Mouse (Mus musculus) heart, embryonic 13.5 days (tissue): ENCODE measurements around the gene Pomt2. TPM values are rescaled to one million over a fixed set of nuclear protein-coding genes. Genes with fewer than 3 reads are reported as not detected.

Experiments used
- ATAC-seq: fragments of 200-750 bp; cut with Nextera tagmentation; 2 replicates; pipeline ENCODE4 v1.8.0; 2017; ENCODE audit warnings: moderate TSS enrichment; ENCODE audit not compliant: insufficient number of reproducible peaks, low FRiP score, low TSS enrichment; ENCODE audit errors: extremely low read depth
- H3K27ac ChIP-seq: fragments of 300-500 bp; sonication (generic); replicated peaks from 2 replicates; pipeline ENCODE4 v1.5.1; 2015; ENCODE audit warnings: moderate library complexity, mild to moderate bottlenecking, inconsistent platforms
- H3K27me3 ChIP-seq: fragments of 300-500 bp; sonication (generic); replicated peaks from 2 replicates; pipeline ENCODE4 v1.6.1; 2015; ENCODE audit warnings: mild to moderate bottlenecking, inconsistent platforms
- H3K36me3 ChIP-seq: fragments of 300-500 bp; sonication (generic); 2 replicates; pipeline ENCODE4 v1.6.1; 2015; ENCODE audit warnings: mild to moderate bottlenecking, inconsistent platforms
- H3K4me1 ChIP-seq: fragments of 300-500 bp; sonication (generic); 2 replicates; pipeline ENCODE4 v1.6.1; 2015; ENCODE audit warnings: inconsistent platforms
- H3K4me2 ChIP-seq: fragments of 300-500 bp; sonication (generic); 2 replicates; pipeline ENCODE4 v1.6.1; 2015; ENCODE audit warnings: inconsistent platforms, mild to moderate bottlenecking, moderate library complexity
- H3K4me3 ChIP-seq: fragments of 300-500 bp; sonication (generic); 2 replicates; pipeline ENCODE4 v1.5.1; 2015; ENCODE audit warnings: moderate library complexity, mild to moderate bottlenecking, inconsistent platforms
- H3K9ac ChIP-seq: fragments of 300-500 bp; sonication (generic); 2 replicates; pipeline ENCODE4 v1.6.1; 2015; ENCODE audit warnings: inconsistent platforms, mild to moderate bottlenecking, moderate library complexity
- H3K9me3 ChIP-seq: fragments of 300-500 bp; sonication (generic); 2 replicates; pipeline ENCODE4 v1.6.1; 2016; ENCODE audit warnings: inconsistent platforms
- WGBS: fragments of 180-500 bp; shearing (Covaris S2); methylation state at CpG from one replicate; pipeline ENCODE4 v1.1.7; 2015; ENCODE audit warnings: mixed read lengths; 5-methylcytosine and 5-hydroxymethylcytosine counted together
- polyA plus RNA-seq: library from polyadenylated mRNA; unstranded; fragments of >200 nt; fragmentation: Nextera tagmentation; extraction: Ambion mirVana; gene quantifications from 2 replicates; pipeline ENCODE4 v1.2.1, GENCODE M21; 2015

The Pomt2 gene
- polyA plus RNA-seq, 1 experiment from 2014 or later, result 11.9 TPM

DNA sequence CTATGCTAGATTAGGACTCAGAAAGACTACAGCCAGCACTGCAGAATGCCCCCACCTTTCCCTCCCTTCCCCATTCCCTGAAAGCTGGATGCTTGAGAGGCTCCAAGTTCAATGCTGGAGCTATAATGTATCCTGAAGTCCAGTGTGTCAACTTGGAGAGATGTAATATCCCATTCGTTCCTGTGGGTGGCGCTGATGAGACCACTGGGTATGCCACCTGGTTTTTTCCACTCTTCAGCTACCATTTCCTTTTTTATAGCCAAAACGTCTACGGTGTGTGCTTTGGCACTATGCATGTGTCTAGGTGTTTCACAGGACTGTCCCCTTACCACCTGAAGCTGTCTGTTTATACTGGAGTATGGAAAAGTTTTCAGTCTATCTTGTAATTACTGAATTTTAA is 59.4 kb downstream of the Pomt2 start:
- 37% methylated on average over 4 of the region's 4 CpGs for WGBS
- no peak overlapping the region for H3K4me2 ChIP-seq
- no peak for ATAC-seq

DNA sequence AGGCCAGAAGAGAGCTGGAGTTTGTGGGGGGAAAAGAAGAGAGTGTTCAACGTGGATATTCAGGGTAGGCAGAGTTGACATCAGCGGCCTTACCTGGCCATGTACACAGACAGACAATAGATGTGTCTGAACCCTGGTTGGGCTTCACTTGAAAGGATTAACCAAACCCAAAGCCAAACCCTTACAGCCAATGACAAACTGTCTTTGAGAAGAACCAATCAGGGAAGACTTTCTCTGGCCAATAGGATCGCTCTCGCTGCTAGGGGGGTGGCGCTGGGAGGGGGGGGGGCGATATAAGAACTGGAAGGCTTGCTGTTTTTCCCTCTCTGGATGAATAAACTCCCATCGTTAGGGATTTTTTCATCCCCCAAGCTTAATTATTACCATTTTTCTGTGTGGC is 60.5 kb downstream of the Pomt2 start:
- WGBS, result 64% methylated on average over 7 of the region's 7 CpGs
- peaks cover 20% of the 10 kb centered on the region for H3K4me1 ChIP-seq
- H3K27me3 ChIP-seq, result peaks cover 22% of the 10 kb centered on the region
- no peaks in the 10 kb centered on the region for H3K36me3 ChIP-seq
- H3K27ac ChIP-seq, result no peak overlapping the region
- H3K4me3 ChIP-seq, result no peak overlapping the region
- H3K9ac ChIP-seq, result no peak overlapping the region
- ATAC-seq, result no peak
- H3K9me3 ChIP-seq, result no peaks in the 10 kb centered on the region
- H3K4me2 ChIP-seq, result no peak overlapping the region

More for the DNA sequence above, 59.4 kb downstream of the Pomt2 start:
- Histone ChIP-seq H3K4me1 (peaks cover 20% of the 10 kb centered on the region), H3K27me3 (peaks cover 13% of the 10 kb centered on the region), H3K9me3 (no peaks in the 10 kb centered on the region), H3K27ac (no peak overlapping the region), H3K9ac (no peak overlapping the region), H3K4me3 (no peak overlapping the region), H3K36me3 (no peaks in the 10 kb centered on the region)

DNA sequence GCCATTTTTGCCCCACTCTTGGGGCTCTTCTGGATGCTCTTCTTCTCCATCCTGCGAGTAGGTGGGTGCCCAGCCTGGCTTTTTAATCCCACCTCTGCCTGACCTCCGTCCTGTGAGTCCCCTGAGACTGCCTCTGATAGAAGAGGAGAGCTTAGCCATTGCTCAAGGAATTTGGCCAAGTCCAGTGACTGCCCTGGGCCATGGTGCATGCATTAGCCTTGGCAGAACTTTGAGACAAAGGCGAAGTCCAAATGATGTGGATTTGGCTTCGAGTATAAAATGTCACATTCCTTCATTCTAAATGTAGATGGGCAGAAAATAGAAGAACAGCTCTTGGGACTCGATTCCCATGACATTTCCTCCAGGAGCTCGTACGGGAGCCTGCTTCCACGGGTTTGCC is 65.0 kb downstream of the Pomt2 start:
- H3K4me2 ChIP-seq, result no peak overlapping the region
- 74% methylated on average over 8 of the region's 8 CpGs for WGBS

DNA sequence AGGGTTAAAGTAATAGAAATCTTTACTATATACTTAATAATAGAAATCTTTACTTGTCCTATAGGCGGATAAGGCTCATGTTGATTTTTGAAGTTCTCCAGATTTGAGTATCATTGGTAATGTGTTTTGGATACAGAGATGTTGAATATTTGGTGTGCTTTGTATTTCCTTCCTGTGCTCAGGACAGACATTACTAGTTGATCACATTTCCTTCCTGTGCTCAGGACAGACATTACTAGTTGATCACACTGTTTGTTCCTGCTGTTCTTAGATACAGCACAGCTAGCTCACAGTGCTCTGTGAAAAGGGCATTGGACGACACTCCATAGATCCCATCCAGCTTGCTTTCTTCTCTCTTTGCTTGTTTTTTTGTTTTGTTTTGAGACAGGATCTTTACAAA is 71.2 kb downstream of the Pomt2 start:
- H3K4me3 ChIP-seq, result no peak overlapping the region
- no peak overlapping the region for H3K4me2 ChIP-seq
- no peak for ATAC-seq
- no peak overlapping the region for H3K9ac ChIP-seq
- no peak overlapping the region for H3K27ac ChIP-seq
- H3K9me3 ChIP-seq, result no peaks in the 10 kb centered on the region
- no peaks in the 10 kb centered on the region for H3K4me1 ChIP-seq
- 70% methylated on average over 2 of the region's 2 CpGs for WGBS
- no peaks in the 10 kb centered on the region; the same call in 1 of the 2 replicates for H3K27me3 ChIP-seq
- H3K36me3 ChIP-seq, result no peaks in the 10 kb centered on the region

More for the DNA sequence above, 65.0 kb downstream of the Pomt2 start:
- H3K27me3 ChIP-seq, result peaks cover 22% of the 10 kb centered on the region
- no peak overlapping the region for H3K9ac ChIP-seq
- ATAC-seq, result no peak
- no peaks in the 10 kb centered on the region for H3K9me3 ChIP-seq
- H3K27ac ChIP-seq, result no peak overlapping the region
- H3K4me3 ChIP-seq, result no peak overlapping the region
- H3K4me1 ChIP-seq, result no peaks in the 10 kb centered on the region
- no peaks in the 10 kb centered on the region for H3K36me3 ChIP-seq

DNA sequence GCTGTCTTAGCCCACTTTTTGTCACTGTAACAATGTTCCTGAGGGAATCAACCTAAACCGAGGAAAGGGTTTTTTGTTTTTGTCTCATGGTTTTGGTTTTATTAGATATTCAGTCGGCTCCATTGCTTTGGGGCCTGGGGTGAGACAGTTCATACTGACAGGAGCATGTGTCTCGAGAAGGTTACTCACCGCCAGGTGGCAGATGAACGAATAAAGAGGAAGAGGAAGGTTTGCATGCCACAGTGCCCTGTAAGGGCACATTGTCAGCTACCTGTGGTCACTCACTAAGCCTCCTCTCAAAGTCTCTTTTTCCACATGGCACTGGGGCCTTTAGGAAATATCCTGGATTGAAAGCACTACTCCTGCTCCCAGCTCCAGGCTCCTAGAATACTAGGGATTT is 77.2 kb downstream of the Pomt2 start:
- Histone ChIP-seq H3K9me3 (no peaks in the 10 kb centered on the region), H3K27ac (no peak overlapping the region), H3K4me3 (no peak overlapping the region), H3K27me3 (peaks cover 10% of the 10 kb centered on the region; the same call in 1 of the 2 replicates), H3K4me1 (no peaks in the 10 kb centered on the region), H3K9ac (no peak overlapping the region), H3K36me3 (no peaks in the 10 kb centered on the region), H3K4me2 (no peak overlapping the region)
- 68% methylated on average over 5 of the region's 5 CpGs for WGBS
- ATAC-seq, result no peak

DNA sequence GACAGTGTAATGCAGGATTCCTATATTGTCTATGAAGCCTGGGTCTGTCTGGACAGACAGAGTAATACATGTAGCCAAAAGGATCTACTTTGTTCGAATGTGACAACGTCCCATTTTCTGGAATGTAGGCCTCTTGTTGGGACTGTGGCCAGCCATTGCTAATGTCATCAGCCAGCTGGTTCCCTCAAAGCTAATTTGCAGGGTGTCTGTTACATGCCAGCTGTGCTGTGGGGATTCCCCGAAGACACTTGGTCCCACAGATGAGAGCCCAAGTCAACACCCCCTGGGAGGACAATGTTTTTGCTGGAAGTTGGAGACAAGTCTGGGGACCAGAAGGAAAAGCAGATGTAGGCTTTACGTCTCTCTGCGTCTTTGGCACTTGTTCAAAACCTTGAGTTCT is 81.3 kb downstream of the Pomt2 start:
- no peaks in the 10 kb centered on the region for H3K4me1 ChIP-seq
- ATAC-seq, result no peak
- no peak overlapping the region for H3K4me3 ChIP-seq
- H3K9me3 ChIP-seq, result no peaks in the 10 kb centered on the region
- no peak overlapping the region for H3K27ac ChIP-seq
- no peak overlapping the region for H3K9ac ChIP-seq
- no peak overlapping the region for H3K4me2 ChIP-seq
- H3K27me3 ChIP-seq, result peaks cover 16% of the 10 kb centered on the region
- 72% methylated on average over 5 of the region's 5 CpGs for WGBS
- no peaks in the 10 kb centered on the region for H3K36me3 ChIP-seq

DNA sequence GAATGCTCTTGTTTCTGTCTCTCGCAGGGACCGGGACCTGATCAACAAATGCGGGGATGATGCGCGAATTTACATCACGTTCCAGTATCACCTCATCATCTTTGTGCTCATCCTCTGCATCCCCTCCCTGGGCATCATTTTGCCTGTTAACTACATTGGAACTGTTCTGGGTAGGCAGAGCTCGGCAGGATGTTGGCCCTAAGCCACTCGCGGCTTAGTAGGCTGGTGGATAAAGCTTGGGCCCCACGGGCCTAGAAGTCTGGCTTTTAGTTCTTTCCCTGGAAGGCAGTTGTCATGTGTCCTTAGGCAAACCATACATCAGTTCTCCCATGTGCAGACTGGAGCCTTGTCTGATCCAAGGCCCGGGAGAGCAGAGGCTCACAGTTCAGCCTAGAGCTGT is 82.3 kb downstream of the Pomt2 start:
- 81% methylated on average over 11 of the region's 11 CpGs for WGBS
- ATAC-seq, result no peak
- no peaks in the 10 kb centered on the region for H3K4me1 ChIP-seq

DNA sequence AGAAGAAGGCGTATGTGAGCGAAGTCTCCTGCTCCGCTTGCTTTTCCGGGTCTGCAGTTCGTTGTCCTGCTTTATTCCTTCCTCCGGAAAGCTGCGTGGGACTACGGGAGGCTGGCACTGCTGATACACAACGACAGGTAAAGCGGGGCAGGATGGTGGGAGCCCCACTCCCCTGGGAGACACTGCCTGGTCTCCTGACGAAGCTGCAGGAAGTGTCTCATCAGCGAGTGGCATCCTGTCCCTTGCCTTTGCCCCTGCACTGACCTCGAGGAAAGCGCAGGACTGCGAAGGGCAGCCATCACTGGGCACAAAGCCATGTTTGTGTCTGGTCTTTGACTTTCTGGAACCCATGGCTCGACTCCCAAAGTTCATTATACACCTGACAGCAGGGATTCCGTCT is 90.7 kb downstream of the Pomt2 start:
- 57% methylated on average over 17 of the region's 17 CpGs for WGBS
- Histone ChIP-seq H3K27me3 (peaks cover 77% of the 10 kb centered on the region), H3K9ac (no peak overlapping the region), H3K27ac (no peak overlapping the region), H3K4me3 (no peak overlapping the region), H3K9me3 (no peaks in the 10 kb centered on the region), H3K4me1 (no peaks in the 10 kb centered on the region), H3K4me2 (no peak overlapping the region), H3K36me3 (no peaks in the 10 kb centered on the region)
- no peak for ATAC-seq

More for the DNA sequence above, 82.3 kb downstream of the Pomt2 start:
- Histone ChIP-seq H3K9ac (no peak overlapping the region), H3K27me3 (peaks cover 20% of the 10 kb centered on the region), H3K27ac (no peak overlapping the region), H3K4me3 (no peak overlapping the region), H3K36me3 (no peaks in the 10 kb centered on the region), H3K9me3 (no peaks in the 10 kb centered on the region), H3K4me2 (no peak overlapping the region)

Other genes starting within 250 kb of the Pomt2 start
- 18.4 and 21.3 TPM in 2 replicates for gene Cipc, start 200.9 kb downstream of the Pomt2 start, polyA plus RNA-seq
- gene Zdhhc22, start 157.5 kb downstream of the Pomt2 start, polyA plus RNA-seq, result 0.04 and 0.09 TPM in 2 replicates
- not detected in 2 replicates for gene Tmem63c, start 126.6 kb downstream of the Pomt2 start, polyA plus RNA-seq
- 0.23 and 0.38 TPM in 2 replicates for gene Ngb, start 45.4 kb downstream of the Pomt2 start, polyA plus RNA-seq
- gene Gstz1, start 803 bp downstream of the Pomt2 start, polyA plus RNA-seq, result 27.8 and 31.2 TPM in 2 replicates
- 0.59 and 0.76 TPM in 2 replicates for gene Samd15, start 51.8 kb upstream of the Pomt2 start, polyA plus RNA-seq
- 1.4 and 1.5 TPM in 2 replicates for gene Tmed8, start 52.5 kb upstream of the Pomt2 start, polyA plus RNA-seq
- gene Noxred1, start 90.8 kb upstream of the Pomt2 start, polyA plus RNA-seq, result 0.60 and 0.80 TPM in 2 replicates
- 32.4 and 34.4 TPM in 2 replicates for gene Vipas39, start 118.3 kb upstream of the Pomt2 start, polyA plus RNA-seq
- 174 and 206 TPM in 2 replicates for gene Ahsa1, start 118.5 kb upstream of the Pomt2 start, polyA plus RNA-seq
- 0.75 and 0.90 TPM in 2 replicates for gene Ism2, start 151.7 kb upstream of the Pomt2 start, polyA plus RNA-seq
- 63.9 and 64.2 TPM in 2 replicates for gene Sptlc2, start 240.4 kb upstream of the Pomt2 start, polyA plus RNA-seq